Mouse (Mus musculus) hindbrain, embryonic 11.5 days (tissue): Measurements from ENCODE around the gene Vmn1r195. TPM values are rescaled to one million over a fixed set of nuclear protein-coding genes. Genes with fewer than 3 reads are reported as not detected.

Experiments
- ATAC-seq: fragments of 200-750 bp; cut with Nextera tagmentation; 2 replicates; pipeline ENCODE4 v1.8.0; 2017; ENCODE audit warnings: mild to moderate bottlenecking, moderate TSS enrichment, moderate library complexity; ENCODE audit not compliant: low FRiP score
- DNase-seq: peaks from one replicate; pipeline ENCODE4 v3.0.0-alpha.2; 2015; ENCODE audit warnings: low spot score
- H3K27ac ChIP-seq: fragments of 300-500 bp; sonication (generic); 2 replicates; pipeline ENCODE4 v1.5.1; 2014; ENCODE audit warnings: mild to moderate bottlenecking, low read depth, low read length
- H3K27me3 ChIP-seq: fragments of 300-500 bp; sonication (generic); 2 replicates; pipeline ENCODE4 v1.6.1; 2014; ENCODE audit warnings: mild to moderate bottlenecking, low read length, moderate library complexity, mixed read lengths; ENCODE audit not compliant: control insufficient read depth, insufficient read depth
- H3K36me3 ChIP-seq: fragments of 300-500 bp; sonication (generic); 2 replicates; pipeline ENCODE4 v1.6.1; 2014; ENCODE audit warnings: mild to moderate bottlenecking, low read length, moderate library complexity, mixed read lengths; ENCODE audit not compliant: control insufficient read depth, insufficient read depth
- H3K4me1 ChIP-seq: fragments of 300-500 bp; sonication (generic); replicated peaks from 2 replicates; pipeline ENCODE4 v1.6.1; 2014; ENCODE audit warnings: low read length, mixed read lengths; ENCODE audit not compliant: control insufficient read depth, insufficient read depth
- H3K4me2 ChIP-seq: fragments of 300-500 bp; sonication (generic); replicated peaks from 2 replicates; pipeline ENCODE4 v1.6.1; 2014; ENCODE audit warnings: mild to moderate bottlenecking, low read depth, low read length
- H3K4me3 ChIP-seq: fragments of 300-500 bp; sonication (generic); 2 replicates; pipeline ENCODE4 v1.5.1; 2014; ENCODE audit warnings: low read depth, low read length
- H3K9ac ChIP-seq: fragments of 300-500 bp; sonication (generic); 2 replicates; pipeline ENCODE4 v1.6.1; 2014; ENCODE audit warnings: low read depth, low read length
- H3K9me3 ChIP-seq: fragments of 300-500 bp; sonication (generic); 2 replicates; pipeline ENCODE4 v1.6.1; 2016; ENCODE audit warnings: low read length; ENCODE audit not compliant: control insufficient read depth
- polyA plus RNA-seq: library from polyadenylated mRNA; unstranded; fragments of >200 nt; fragmentation: Nextera tagmentation; extraction: Ambion mirVana; gene quantifications from 2 replicates; pipeline ENCODE4 v1.2.1, GENCODE M21; 2014

Gene Vmn1r195
- polyA plus RNA-seq, 1 experiment from 2014 or later = not detected

GRCm38 (mm10) chr13:22320091-22320490 lies 49.8 kb downstream of the Vmn1r195 start:
- no peak overlapping the region for H3K4me3 ChIP-seq
- DNase-seq (no peak), ATAC-seq (no peak)
- H3K9me3 ChIP-seq = no peaks in the 10 kb centered on the region
- H3K36me3 ChIP-seq = no peaks in the 10 kb centered on the region
- H3K4me2 ChIP-seq = no peak overlapping the region
- no peak overlapping the region for H3K27ac ChIP-seq
- H3K9ac ChIP-seq = no peak overlapping the region
- no peaks in the 10 kb centered on the region for H3K4me1 ChIP-seq
- H3K27me3 ChIP-seq = no peaks in the 10 kb centered on the region

GRCm38 (mm10) chr13:22324289-22324688 lies 54.0 kb downstream of the Vmn1r195 start, which contains the start of gene Vmn1r197:
Gene Vmn1r197, plus strand, starts transcription at chr13:22324589.
- no peaks in the 10 kb centered on the region for H3K4me1 ChIP-seq
- no peak within 1 kb of the TSS for H3K9ac ChIP-seq
- DNase-seq (no peak), ATAC-seq (no peak)
- no peaks in the 10 kb centered on the region for H3K36me3 ChIP-seq
- H3K27ac ChIP-seq = no peak within 1 kb of the TSS
- no peak within 1 kb of the TSS for H3K4me2 ChIP-seq
- no peak within 1 kb of the TSS for H3K4me3 ChIP-seq
- H3K27me3 ChIP-seq = no peaks in the 10 kb centered on the region
- H3K9me3 ChIP-seq = no peaks in the 10 kb centered on the region

Other genes with a start within 250 kb of the Vmn1r195 start
- 8.4 and 11.9 TPM in 2 replicates for gene Hist1h2ah, start 235.0 kb upstream of the Vmn1r195 start, polyA plus RNA-seq
- 7.2 and 10.2 TPM in 2 replicates for gene Hist1h2bk, start 234.7 kb upstream of the Vmn1r195 start, polyA plus RNA-seq
- 31.2 and 31.4 TPM in 2 replicates for gene Hist1h4i, start 229.2 kb upstream of the Vmn1r195 start, polyA plus RNA-seq
- 58.7 and 60.3 TPM in 2 replicates for gene Hist1h2ag, start 227.6 kb upstream of the Vmn1r195 start, polyA plus RNA-seq
- gene Hist1h2bj, start 227.3 kb upstream of the Vmn1r195 start, polyA plus RNA-seq = 14.0 and 15.2 TPM in 2 replicates
- gene Vmn1r188, start 186.1 kb upstream of the Vmn1r195 start, polyA plus RNA-seq = not detected in 2 replicates
- gene Vmn1r189, start 164.7 kb upstream of the Vmn1r195 start, polyA plus RNA-seq = not detected in 2 replicates
- gene Vmn1r191, start 86.6 kb upstream of the Vmn1r195 start, polyA plus RNA-seq = not detected in 2 replicates
- gene Vmn1r192, start 79.4 kb upstream of the Vmn1r195 start, polyA plus RNA-seq = not detected in 2 replicates
- gene Vmn1r193, start 47.4 kb upstream of the Vmn1r195 start, polyA plus RNA-seq = not detected in 2 replicates
- gene Vmn1r194, start 26.3 kb upstream of the Vmn1r195 start, polyA plus RNA-seq = not detected in 2 replicates
- gene Vmn1r196, start 19.4 kb downstream of the Vmn1r195 start, polyA plus RNA-seq = not detected in 2 replicates
- not detected in 2 replicates for gene Vmn1r197, start 54.1 kb downstream of the Vmn1r195 start, polyA plus RNA-seq
- gene Vmn1r198, start 79.8 kb downstream of the Vmn1r195 start, polyA plus RNA-seq = not detected in 2 replicates
- gene Vmn1r199, start 109.3 kb downstream of the Vmn1r195 start, polyA plus RNA-seq = not detected in 2 replicates
- gene Vmn1r200, start 119.9 kb downstream of the Vmn1r195 start, polyA plus RNA-seq = not detected in 2 replicates
- gene Vmn1r201, start 201.4 kb downstream of the Vmn1r195 start, polyA plus RNA-seq = not detected in 2 replicates
- gene Vmn1r202, start 234.9 kb downstream of the Vmn1r195 start, polyA plus RNA-seq = not detected in 2 replicates
- not detected in 2 replicates for gene Vmn1r203, start 247.6 kb downstream of the Vmn1r195 start, polyA plus RNA-seq